Mouse (Mus musculus): Measurements from ENCODE around the gene Slu7. TPM values are rescaled to one million over a fixed set of nuclear protein-coding genes. Genes with fewer than 3 reads are reported as not detected.

Gene Slu7
- total RNA-seq, 2 experiments from 2014 or later, result 25.2 to 32.2 TPM

- intact Hi-C loops (cut with DNase I), result no loop called here
- DNase-seq, result peak in 1 of 2 experiments; percentile 29
Observed at GRCm38 (mm10) chr11:43481672-43482522, 48.4 kb downstream of the Slu7 start.

- DNase-seq, result peak in 1 of 2 experiments; percentile 30
- intact Hi-C loops (cut with DNase I), result no loop called here
Observed at GRCm38 (mm10) chr11:43483122-43483792, 49.7 kb downstream of the Slu7 start.

- intact Hi-C loops (cut with DNase I), result no loop called here
- DNase-seq, result no peak
Observed at GRCm38 (mm10) chr11:43484057-43484456, 50.5 kb downstream of the Slu7 start.

GRCm38 (mm10) chr11:43484652-43485051, 51.1 kb downstream of the Slu7 start:
- no peak for DNase-seq
- intact Hi-C loops (cut with DNase I), result no loop called here

GRCm38 (mm10) chr11:43485855-43486254, 52.3 kb downstream of the Slu7 start:
- intact Hi-C loops (cut with DNase I), result no loop called here
- no peak for DNase-seq

GRCm38 (mm10) chr11:43492663-43493062, 59.1 kb downstream of the Slu7 start:
- DNase-seq, result peak; percentile 67 to 68
- intact Hi-C loops (cut with DNase I), result loop anchor here (5.0 kb wide), 3 partner anchors 40 to 95 kb away; partner anchors contain the start of gene 4933415A04Rik

- intact Hi-C loops (cut with DNase I), result loop anchor here (5.0 kb wide), 3 partner anchors 42 to 93 kb away; partner anchors contain the start of gene 4933415A04Rik
- peak; percentile 46 to 53 for DNase-seq
Observed at GRCm38 (mm10) chr11:43493815-43494409, 60.4 kb downstream of the Slu7 start.

- intact Hi-C loops (cut with DNase I), result no loop called here
Observed at GRCm38 (mm10) chr11:43495037-43495436, 61.5 kb downstream of the Slu7 start.

GRCm38 (mm10) chr11:43495532-43495931, 62.0 kb downstream of the Slu7 start:
- intact Hi-C loops (cut with DNase I), result no loop called here
- peak in 1 of 2 experiments; percentile 43 for DNase-seq

More at GRCm38 (mm10) chr11:43495037-43495436, 61.5 kb downstream of the Slu7 start:
- DNase-seq, result no peak

Other genes starting within 250 kb of the Slu7 start
- gene Pttg1, start 7.5 kb upstream of the Slu7 start, total RNA-seq (2021), result 10 to 100 TPM; 39.5 to 44.0 TPM
- 1 to 10 TPM; 3.0 to 3.8 TPM for gene C1qtnf2, start 40.5 kb downstream of the Slu7 start, total RNA-seq (2021)
- gene Ccnjl, start 95.0 kb downstream of the Slu7 start, total RNA-seq (2021), result under 1 TPM; 0.12 to 0.13 TPM
- gene 4933415A04Rik, start 153.3 kb downstream of the Slu7 start, total RNA-seq (2021), result not detected
- gene Fabp6, start 167.8 kb downstream of the Slu7 start, total RNA-seq (2021), result not detected
- gene Pwwp2a, start 248.3 kb downstream of the Slu7 start, total RNA-seq (2021), result 10 to 100 TPM; 11.9 to 13.3 TPM